Mouse (Mus musculus): ENCODE results near the gene Mycbp.

GRCm38 (mm10) chr4:123904333-123905125, at the start of gene Mycbp:
- TF ChIP-seq CTCF (IDR thresholded peaks at IDR 0.05; ENCODE audit: control insufficient read depth, insufficient read depth, insufficient read length) (no peak), USF1 (IDR thresholded peaks at IDR 0.05; ENCODE audit: low read depth) (no peak), MYOG (IDR thresholded peaks at IDR 0.05; ENCODE audit: control insufficient read depth, extremely low read depth, insufficient read length) (no peak), MAX (IDR thresholded peaks at IDR 0.05) (no peak), MYOD1 (IDR thresholded peaks at IDR 0.05; ENCODE audit: control insufficient read depth, insufficient read length, low read depth) (no peak), FOSL1 (IDR thresholded peaks at IDR 0.05; ENCODE audit: insufficient read depth, low read length, poor library complexity, severe bottlenecking) (no peak), CEBPB (IDR thresholded peaks at IDR 0.05; ENCODE audit: low read depth) (no peak)
